Mouse (Mus musculus) T-cell, adult 2 months (primary cell): ENCODE measurements around the gene Sugt1.
A peak's percentile ranks its signal among the peaks of the same experiment; 100 is the strongest.

Experiments
- DNase-seq: peaks from one replicate; pipeline ENCODE4 v3.0.0; 2022; ENCODE audit warnings: low spot score

Gene Sugt1

DNA sequence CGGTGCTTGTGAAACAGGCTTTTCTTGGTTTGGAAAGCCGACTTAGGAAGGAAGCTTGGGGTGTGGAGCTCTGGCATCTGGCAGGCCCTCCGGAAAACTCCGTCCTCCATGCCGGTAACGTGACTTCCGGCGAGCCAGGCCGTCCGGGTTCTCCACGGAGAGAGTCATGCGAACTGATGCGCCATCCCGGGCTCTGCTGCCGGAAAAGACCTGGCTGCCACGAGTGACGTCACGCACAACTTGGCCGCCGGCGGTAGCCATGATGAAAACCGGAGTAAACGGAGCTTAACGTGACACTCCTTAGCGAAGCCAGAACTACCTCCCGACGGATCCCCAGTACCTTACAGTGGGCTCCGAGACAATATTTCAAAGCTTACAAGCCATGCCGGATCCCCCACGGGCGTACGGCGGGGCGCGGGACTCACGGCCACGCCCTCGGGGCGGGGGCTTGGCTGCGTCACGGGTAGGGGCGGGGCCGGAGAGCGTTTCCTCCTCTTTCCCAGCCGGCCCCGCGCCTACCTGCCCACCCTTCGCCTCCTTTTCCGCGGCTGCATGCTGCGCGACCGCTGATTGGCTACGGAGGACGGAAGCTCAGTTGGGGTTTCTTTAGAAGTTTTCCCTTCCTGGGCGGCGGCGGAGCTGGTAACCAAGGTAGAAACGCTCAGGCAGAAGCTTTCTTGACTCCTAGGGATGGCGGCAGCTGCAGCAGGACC is at the start of gene Sugt1:
Gene Sugt1 (plus strand): TSS at position 553 of the 713 bp plus-strand sequence.
- DNase-seq = peak; percentile 98

DNA sequence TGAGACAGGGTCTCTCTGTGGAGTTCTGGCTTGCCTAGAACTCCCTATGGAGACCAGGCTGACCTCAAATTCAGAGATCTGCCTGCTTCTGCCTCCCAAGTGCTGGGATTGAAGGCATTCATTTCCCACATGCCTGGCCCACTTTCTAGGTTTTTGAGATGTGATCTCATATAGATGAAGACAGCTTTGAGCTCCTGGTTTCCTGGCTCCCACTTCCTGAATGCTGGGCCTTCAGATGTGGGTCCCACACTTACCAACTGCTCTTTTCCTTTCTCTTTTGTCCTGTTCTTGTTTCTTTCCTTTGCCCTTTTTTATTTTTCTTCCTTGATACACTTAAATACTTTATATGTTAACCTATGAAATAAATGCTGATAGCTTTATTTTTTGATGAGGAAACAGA is 49.6 kb upstream of the Sugt1 start:
- DNase-seq = no peak

DNA sequence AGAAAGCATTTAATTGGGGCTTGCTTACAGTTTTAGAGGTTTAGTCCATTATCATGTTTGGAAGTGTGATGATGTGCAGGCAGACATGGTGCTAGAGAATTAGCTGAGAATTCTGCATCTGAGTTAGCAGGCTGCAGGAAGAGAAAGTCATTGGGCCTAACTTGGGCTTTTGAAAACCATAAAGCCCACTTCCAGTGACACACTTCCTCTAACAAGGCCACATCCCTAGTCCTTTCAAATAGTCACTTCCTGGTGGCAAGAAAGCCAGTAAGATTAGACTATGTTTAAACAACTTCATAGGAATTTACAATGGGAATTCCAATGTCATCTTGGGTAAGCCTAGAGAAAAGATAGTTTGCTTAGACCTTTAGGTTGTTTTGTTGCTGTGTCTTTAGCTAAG is 45.9 kb upstream of the Sugt1 start:
- DNase-seq = peak; percentile 47

DNA sequence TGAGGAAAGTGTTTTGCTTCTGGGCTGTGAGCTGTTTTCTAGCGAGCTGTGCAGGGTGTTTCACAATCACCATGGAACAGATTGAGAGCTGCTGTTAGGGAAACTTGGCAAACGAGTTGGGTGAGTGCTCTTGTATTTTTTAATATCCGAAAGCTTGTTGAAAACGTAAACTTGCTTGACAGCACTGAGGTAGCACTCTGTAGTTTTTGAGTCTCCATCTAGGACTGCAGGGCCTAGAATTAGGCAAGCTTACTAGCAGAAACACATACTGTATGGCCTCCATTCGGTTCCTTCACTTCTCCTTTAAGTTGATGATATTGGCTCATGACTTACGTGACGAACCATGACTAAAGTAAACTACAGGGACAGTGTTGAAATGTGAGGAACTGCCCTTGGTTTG is 38.1 kb upstream of the Sugt1 start:
- no peak for DNase-seq

DNA sequence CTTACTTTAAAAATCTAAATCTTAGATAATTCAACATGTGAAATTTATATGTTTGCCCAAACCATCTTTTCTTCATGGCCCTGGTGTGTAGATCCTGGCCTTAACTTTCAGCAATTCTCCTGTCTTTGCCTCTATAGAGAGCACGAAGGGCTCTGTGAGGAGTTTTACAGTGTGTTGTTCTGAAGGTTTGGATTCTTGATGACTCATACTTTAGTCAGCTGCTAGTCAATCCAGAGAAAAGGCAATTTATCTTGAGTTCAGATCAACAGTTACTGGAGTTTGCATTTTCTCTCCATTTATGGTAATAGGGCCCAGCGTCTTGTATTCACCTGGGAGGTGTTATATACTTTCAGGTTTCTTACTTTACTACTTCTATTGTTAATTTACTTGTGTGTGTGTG is 35.6 kb upstream of the Sugt1 start:
- DNase-seq = no peak

DNA sequence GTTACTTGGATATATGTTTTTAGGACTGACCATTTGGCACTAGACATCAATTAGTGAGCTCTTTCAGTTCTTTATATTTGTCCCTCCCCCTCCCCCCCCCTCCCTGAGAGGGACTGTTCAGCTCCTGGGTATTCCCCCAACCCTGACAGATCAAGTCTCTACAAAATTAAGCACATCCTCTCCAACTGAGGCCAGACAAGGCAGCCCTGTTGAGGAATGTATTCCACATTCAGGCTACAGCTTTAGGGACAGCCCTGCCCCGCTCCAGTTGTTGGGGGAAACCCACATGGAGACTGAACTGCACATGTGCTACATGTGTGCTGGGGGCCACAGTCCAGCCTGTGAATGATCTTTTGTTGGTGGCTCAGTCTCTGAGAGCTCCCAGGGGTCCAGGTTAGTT is 34.6 kb upstream of the Sugt1 start:
- no peak for DNase-seq

DNA sequence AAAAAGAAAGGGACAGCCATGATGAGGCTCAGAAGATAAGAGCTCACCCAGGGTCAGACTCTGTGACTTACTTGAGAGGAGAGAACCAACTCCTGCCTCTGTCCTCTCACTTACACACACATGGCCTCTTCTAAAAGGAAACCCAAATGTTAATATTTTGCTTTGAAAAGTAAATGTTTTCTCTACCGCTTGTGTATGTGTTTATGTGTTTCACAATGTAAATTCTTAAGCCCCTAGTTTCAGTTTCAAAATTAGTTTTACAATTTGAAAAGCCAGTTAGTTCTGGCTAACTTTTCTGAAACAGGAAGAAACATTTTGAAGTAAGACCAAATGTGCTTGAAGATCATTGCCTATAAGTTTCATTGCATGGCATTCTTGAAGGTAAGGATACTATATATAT is 29.7 kb upstream of the Sugt1 start:
- no peak for DNase-seq

DNA sequence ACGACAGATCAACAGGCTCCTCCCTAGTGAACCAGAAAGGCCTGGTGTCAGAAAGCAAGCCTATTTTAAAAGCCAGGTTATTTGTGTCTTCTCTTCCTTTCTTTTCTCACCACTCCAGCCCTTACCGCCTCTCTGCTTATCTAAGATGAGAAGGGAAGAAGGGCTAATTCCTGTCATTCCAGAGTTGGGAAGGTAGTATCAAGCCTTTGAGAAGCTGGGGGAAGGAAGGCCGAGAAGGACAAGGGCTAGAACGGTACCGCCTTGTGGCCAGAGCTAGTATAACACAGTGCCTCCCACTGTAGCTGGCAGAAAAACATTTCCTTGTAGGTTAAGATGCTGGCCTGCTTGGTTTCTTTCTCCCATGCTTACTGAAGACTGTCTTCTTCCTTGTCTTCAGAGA is 24.7 kb upstream of the Sugt1 start:
- peak; percentile 58 for DNase-seq

DNA sequence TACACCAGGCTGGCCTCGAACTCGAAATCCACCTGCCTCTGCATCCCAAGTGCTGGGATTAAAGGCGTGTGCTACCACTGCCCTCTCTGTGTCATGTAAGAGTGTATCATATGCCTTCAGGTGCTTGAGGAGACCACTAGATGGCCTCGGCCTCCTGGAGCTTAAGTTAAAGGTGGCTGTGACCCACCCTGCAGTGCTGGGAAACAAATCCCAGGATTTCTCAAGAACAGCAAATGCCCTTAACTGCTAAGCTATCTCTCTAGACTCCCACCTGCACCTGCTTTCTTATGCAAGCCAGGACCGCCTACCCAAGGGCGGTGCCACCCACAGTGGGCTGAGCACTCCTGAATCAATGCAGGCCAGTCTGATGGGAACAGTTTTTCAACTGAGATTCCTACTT is 22.7 kb upstream of the Sugt1 start:
- no peak for DNase-seq

DNA sequence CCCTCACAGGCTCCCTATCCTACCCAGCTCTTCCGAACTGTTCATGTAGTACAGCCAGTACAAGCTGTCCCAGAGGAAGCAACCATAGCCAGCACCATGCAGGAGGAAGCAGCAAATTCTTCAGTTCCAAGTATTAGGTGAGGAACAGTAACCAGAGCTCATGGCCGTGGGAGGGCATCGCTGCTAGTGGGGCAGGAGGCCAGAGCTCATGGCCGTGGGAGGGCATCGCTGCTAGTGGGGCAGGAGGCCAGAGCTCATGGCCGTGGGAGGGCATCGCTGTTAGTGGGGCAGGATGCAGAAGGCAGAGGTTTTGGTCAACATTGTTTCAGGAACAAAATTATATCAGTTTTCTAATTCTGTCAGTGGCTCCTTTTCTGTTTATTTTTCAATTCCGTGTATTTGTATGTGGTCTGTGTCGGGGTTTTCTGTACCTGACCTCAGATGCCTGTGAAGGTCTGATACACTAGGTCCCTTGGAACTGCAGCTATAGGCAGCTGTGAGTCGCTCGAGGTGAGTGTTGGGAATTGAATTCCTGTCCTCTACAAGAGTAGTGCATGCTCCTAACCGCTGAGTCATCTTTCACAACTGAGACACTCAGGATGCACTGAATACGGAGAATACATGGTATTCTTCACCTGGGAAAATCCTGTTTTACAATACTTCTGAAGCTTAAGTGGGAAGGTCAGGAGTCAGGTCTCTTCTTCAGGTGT is 13.9 kb upstream of the Sugt1 start:
- DNase-seq = no peak

DNA sequence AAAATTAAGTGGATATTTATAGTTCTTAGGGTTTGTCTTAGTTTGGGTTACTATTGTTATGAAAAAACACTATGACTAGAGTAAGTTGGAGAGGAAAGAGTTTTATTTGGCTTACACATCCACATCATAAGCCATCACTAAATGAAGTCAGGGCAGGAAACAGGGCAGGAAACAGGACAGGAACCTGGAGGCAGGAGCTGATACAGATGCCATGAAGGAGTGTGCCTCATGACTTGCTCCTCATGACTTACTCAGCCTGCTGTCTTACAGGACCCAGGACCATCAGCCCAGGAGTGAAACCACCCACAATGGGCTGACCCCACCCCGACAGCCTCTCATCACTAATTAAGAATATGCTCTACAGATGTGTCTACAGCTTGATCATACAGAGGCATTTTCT is 13.1 kb upstream of the Sugt1 start:
- no peak for DNase-seq

DNA sequence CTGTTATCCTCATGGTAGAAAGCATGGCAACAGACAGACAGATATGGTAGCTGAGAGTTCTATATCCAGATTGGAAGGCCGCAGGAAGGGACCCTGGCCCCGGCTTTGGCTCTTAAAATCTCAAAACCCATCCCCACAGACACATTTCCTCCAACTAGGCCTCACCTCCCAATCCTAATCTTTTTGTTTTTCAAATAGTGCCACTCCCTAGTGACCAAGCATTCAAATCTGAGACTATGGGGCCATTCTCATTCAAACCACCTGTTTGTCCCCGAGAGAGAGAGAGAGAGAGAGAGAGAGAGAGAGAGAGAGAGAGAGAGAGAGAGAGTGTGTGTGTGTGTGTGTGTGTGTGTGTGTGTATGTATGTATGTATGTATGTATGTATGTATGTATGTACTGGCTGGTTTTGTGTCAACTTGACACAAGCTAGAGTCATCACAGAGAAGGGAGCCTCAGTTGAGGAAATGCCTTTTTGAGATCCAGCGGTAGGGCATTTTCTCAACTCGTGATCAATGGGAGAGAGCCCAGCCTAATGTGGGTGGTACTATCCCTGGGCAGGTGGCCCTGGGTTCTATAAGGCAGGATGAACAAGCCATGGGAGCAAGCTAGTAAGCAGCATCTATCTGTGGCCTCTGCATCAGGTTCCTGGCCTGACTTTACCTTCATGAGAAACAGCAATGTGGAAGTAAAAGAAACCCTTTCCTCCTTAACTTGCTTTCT is 3.8 kb upstream of the Sugt1 start:
- DNase-seq = no peak

DNA sequence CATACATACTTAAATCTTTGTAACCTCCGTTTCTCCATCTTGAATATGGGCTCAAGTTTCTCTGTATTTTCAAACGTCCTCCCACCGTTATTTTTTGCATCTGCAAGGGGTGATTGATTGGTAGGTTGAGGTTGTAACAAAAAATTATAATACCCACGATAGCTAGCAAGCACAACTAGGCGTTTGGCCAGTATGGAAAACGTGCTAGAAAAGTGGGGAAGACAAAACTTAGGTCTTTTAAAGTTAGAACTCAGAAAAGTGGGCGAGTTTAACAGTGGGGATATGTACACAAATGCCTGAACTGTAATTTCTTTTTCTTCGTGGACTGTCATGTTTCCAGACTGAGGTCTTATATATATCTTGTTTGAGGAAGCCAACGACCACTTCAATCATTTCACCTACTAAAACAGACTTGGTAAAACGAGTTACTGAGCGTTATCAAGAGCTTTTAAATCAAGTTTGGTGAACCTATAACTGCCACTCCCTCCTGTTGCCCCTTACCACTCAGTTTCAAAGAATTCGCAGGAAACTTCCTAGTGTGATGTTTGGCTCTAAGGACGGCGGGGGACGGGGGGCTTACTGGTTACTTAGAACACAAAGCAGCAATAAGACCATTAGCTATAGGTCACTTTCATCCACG is 872 bp upstream of the Sugt1 start:
- no peak for DNase-seq

DNA sequence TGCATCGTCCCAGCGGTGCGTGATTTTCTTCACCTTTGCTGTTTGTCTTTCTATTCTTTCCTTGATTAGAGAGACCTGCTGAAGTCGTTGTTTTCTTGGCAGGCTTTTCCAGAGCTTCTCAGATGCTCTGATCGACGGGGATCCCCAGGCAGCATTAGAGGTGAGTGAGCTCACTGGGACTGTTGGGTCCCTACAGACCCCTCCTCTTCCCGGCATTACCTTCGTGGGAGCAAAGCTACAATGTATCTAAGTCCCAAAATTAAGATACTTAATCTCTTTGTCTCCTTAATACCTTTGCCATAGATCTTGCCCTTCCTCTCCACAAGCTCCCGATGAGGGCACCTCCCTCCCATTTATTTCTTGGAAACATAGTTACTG is 350 bp downstream of the Sugt1 start:
- DNase-seq = no peak

DNA sequence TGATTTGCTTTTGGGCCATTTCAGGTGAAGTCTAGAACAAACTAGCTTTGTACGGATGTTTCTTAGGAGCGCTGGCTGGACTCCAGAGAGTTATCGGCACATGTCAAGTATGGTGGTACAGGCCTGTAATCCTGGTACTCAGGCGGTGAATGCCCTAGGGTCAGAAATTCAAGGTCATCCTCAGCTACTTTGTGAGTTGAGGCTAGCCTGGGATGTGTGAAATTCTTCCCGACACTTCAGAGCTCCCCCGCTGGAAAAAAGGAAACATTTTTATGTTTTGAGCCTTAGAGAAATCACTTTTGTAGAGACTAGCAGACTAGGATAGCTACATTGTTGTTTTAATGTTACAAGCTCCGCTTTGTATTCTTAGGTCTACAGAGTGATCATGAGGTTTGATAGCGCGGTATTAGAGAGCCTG is 1.1 kb downstream of the Sugt1 start:
- no peak for DNase-seq

DNA sequence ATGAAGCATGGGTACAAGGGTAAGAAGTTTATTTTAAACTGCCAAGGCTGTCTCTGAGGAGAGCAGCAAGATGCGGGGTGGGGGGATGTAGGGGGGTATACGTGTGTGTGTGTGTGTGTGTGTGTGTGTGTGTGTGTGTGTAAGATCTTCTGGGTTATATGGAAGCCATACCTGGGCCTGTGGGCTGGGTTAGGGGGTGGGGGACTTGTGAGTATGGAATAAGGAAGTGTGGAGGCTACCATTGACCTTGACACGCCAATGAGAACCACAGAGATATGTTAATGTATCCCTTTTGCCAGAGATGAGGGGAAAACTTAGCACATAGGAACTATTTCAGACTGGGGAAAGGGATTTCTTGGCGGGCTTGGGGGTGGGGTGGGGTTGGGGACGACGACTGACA is 1.9 kb downstream of the Sugt1 start:
- no peak for DNase-seq

DNA sequence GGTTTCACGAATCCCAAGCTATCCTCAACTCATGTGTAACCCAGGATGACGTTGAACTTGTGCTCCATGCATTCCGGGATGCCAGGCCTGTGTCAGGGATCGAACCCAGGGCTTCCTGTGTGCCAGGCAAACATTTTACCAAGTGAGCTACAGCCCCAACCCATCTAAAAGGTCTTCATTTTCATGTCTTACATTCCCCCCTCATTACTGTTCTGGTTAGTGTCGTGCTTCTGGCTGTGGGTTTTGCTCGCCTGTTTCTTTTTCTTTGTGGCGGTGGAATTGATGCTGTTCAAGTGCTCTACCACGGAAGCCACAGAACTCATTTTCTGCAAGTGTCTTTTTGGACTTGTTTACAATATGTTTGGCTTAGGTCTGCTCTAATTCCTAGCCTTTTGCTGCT is 3.4 kb downstream of the Sugt1 start:
- DNase-seq = peak; percentile 76

DNA sequence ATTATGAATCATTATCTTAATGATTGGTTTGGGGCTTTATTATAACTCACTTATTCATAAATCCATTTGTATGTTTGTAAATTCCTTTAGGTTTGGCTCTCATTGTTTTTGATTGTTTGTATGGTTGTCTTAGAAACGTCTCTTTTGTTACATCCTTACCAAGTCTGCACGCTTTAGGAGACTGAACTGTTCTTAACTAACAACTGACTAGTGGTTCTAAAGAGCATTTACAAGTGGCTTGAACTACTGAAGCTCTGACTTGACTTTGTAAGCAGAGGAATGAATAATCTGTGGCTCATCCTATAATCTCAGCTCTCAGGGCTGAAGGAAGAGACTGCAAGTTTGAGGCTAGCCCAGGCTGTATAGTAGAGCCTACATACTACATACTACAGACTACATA is 4.1 kb downstream of the Sugt1 start:
- no peak for DNase-seq

DNA sequence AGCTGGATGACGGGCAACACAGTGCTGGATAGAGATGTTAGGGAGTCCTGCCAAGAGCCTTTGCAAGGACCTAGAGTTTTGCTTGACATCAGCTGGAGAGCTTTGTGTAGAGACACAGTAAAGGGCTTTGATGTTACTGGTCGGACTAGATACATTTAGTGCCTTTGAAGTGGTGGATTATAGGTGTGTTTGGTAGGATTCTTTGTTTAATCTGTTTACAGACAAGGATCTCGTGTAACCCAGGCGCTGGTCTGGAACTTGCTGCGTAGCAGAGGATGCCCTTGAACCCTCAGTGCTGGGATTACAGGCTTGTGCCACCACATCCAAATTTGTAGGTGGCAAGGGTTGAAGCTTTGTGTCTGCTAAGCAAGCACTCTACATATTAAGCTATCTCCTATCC is 6.6 kb downstream of the Sugt1 start:
- peak; percentile 2 for DNase-seq

DNA sequence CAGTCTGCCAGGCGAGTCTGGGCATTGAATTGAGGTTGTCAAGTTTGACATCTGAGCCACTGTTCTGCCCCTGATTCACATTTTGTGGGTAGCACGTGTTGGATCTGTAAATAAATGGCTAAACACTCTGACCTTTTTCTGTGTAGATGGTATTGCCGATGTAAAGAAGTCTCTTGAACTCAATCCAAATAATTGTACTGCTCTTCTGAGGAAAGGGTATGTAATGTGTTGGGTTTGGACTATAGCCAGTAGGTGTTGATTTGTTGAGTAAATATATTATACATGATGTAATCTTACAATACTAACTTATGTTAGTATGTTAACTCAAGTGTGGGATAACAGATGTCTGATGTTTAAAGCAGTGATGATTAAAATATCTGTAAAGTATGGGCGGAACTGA is 9.1 kb downstream of the Sugt1 start:
- no peak for DNase-seq

DNA sequence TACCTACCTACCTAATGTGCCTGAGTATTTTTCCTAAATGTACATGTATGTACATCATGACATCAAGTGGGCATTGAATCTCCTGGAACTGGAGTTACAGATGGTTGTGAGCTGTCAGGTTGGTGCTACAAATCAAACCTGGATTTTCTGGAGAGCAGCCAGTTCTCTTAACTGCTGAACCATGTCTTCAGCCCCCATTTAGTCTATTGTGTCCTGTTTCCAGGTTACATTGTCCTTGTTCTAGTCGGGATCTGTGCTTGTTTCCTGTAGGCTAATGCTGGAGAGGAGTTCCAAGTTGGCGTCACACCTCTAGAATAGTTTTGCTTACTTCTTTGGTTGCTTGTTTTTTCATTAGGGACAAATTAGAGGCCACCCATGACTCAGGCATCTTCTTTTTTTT is 18.4 kb downstream of the Sugt1 start:
- no peak for DNase-seq

DNA sequence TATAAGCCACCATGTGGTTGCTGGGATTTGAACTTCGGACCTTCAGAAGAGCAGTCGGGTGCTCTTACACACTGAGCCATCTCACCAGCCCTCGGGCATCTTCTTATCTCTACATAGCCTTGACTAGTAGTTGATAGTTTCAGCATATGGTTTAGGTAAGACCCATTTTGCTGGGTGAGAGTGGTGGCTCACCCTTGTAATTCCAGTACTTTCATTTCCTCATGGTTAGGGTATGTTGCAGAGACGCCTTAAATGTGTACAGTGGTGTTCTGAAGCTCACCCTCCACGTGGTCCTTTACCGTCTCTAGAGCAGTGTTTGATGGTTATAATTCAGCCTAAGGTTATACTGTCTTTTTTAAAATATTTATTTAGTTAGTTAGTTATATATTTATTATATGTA is 18.9 kb downstream of the Sugt1 start:
- no peak for DNase-seq

DNA sequence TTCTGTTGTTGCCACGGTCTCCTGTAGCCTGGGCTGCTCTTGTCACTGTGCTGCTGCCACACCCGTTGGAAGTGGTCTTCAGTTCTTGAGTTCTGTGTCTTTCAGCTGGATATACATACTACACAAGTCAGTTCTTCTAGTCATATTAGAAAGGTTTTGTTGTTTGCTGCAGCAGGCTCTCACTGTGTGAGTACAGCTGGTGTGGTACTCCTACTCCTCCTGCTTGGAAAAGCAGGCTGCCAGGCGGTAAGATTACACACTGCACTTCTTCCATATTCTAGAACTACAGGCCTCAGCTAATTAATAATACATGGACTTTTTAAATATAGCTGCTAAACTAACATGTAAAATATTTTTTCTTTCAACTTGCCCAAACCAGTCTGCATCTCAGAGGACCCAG is 19.4 kb downstream of the Sugt1 start:
- no peak for DNase-seq
